Mouse (Mus musculus): ENCODE results near the gene Sorl1.

DNA sequence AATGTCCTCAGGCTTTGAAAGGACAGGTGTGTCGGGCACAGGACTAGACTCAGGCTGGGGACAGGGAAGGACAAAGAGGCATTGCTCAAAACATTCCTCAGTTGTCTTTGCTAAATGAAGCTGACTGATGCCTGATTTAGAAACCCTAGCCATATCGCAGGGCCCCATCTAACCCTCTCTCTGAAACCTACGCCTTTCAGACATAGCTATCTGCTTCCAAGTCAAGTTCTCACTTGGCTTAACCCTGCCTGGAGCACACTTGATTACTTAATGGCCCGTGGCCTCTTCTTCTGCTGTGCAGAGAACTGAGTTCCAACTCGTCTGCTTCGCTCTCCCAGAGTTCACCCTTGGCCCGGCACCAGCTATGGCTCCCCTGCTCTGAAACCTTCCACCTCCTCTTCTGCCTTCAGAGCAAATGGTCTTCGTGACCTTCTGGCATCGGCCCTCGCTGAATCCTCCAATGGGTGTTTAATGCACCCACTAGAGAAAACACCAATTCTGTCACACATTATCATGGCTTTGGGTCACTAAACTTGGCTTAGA, 183.7 kb downstream of the Sorl1 start:
- TF ChIP-seq CTCF (IDR thresholded peaks at IDR 0.05; ENCODE audit: low read depth, low read length) (no peak), POLR2A (IDR thresholded peaks at IDR 0.05; ENCODE audit: borderline replicate concordance, low read depth, low read length) (no peak)

Measured in bone marrow macrophage, adult 2 months (primary cell).